Mouse (Mus musculus): ENCODE data around the gene Lemd2.

Lemd2 gene

GRCm38 (mm10) chr17:27158439-27158838 lies 45.8 kb downstream of the Lemd2 start:
- DNase-seq (ENCODE audit: low spot score): no peak

GRCm38 (mm10) chr17:27155752-27156151 lies 48.5 kb downstream of the Lemd2 start:
- DNase-seq (ENCODE audit: low spot score): no peak

- no peak for DNase-seq (ENCODE audit: low spot score)
Measured at GRCm38 (mm10) chr17:27154881-27155280, 49.4 kb downstream of the Lemd2 start.

- DNase-seq (ENCODE audit: low spot score): no peak
Measured at GRCm38 (mm10) chr17:27154256-27154655, 50.0 kb downstream of the Lemd2 start.

- DNase-seq (ENCODE audit: low spot score): peak; percentile 36
Measured at GRCm38 (mm10) chr17:27153773-27154193, 50.5 kb downstream of the Lemd2 start.

GRCm38 (mm10) chr17:27152976-27153723 lies 51.1 kb downstream of the Lemd2 start:
- DNase-seq (ENCODE audit: low spot score): no peak

- peak; percentile 36 for DNase-seq (ENCODE audit: low spot score)
Measured at GRCm38 (mm10) chr17:27151411-27151810, 52.9 kb downstream of the Lemd2 start.

GRCm38 (mm10) chr17:27150871-27151270 lies 53.4 kb downstream of the Lemd2 start:
- no peak for DNase-seq (ENCODE audit: low spot score)

GRCm38 (mm10) chr17:27146323-27146923 lies 57.8 kb downstream of the Lemd2 start:
- no peak for DNase-seq (ENCODE audit: low spot score)

- DNase-seq (ENCODE audit: low spot score): no peak
Measured at GRCm38 (mm10) chr17:27144152-27144551, 60.1 kb downstream of the Lemd2 start.

GRCm38 (mm10) chr17:27141971-27142450 lies 62.3 kb downstream of the Lemd2 start:
- no peak for DNase-seq (ENCODE audit: low spot score)

- DNase-seq (ENCODE audit: low spot score): no peak
Measured at GRCm38 (mm10) chr17:27140262-27140661, 64.0 kb downstream of the Lemd2 start.
